Mouse (Mus musculus): Measurements from ENCODE around the gene Ift57.

GRCm38 (mm10) chr16:49770320-49771189 is 71.5 kb downstream of the Ift57 start:
- TF ChIP-seq CTCF (IDR thresholded peaks at IDR 0.05): no peak
- TF ChIP-seq POLR2A (IDR thresholded peaks at IDR 0.05; ENCODE audit: insufficient read depth, low read depth, low read length): no peak
- no peak for TF ChIP-seq EP300 (IDR thresholded peaks at IDR 0.05; ENCODE audit: insufficient read depth, low read depth, low read length)

Data from heart, adult 2 months (tissue).